Mouse (Mus musculus): ENCODE data around the gene Dusp2. TPM values are rescaled to one million over a fixed set of nuclear protein-coding genes. Genes with fewer than 3 reads are reported as not detected.

Gene Dusp2
- total and polyA plus RNA-seq, 2 experiments from 2014 or later: 10.8 to 23.0 TPM

GRCm38 (mm10) chr2:127318136-127318535 lies 17.8 kb upstream of the Dusp2 start:
- no peaks in the 10 kb centered on the region for H3K4me1 ChIP-seq (ENCODE audit: insufficient read depth, low read length)
- DNase-seq (ENCODE audit: low spot score) (no peak), ATAC-seq (ENCODE audit: low FRiP score) (no peak)
- no peak overlapping the region for H3K4me2 ChIP-seq (ENCODE audit: low read depth, low read length, poor library complexity, severe bottlenecking)
- H3K27ac ChIP-seq (ENCODE audit: low read depth, low read length): no peak overlapping the region
- no peak for TF ChIP-seq CTCF (IDR thresholded peaks at IDR 0.05)
- H3K9me3 ChIP-seq (ENCODE audit: low read length): no peaks in the 10 kb centered on the region
- no peak overlapping the region for H3K9ac ChIP-seq (replicated peaks; ENCODE audit: low read length, poor library complexity, severe bottlenecking)
- H3K27me3 ChIP-seq (ENCODE audit: insufficient read depth, low read length): no peaks in the 10 kb centered on the region
- no peak overlapping the region for H3K4me3 ChIP-seq (ENCODE audit: low read depth, low read length)
- H3K36me3 ChIP-seq (ENCODE audit: insufficient read depth, low read length): no peaks in the 10 kb centered on the region
- WGBS: 86% methylated on average over 4 of the region's 4 CpGs

DNA sequence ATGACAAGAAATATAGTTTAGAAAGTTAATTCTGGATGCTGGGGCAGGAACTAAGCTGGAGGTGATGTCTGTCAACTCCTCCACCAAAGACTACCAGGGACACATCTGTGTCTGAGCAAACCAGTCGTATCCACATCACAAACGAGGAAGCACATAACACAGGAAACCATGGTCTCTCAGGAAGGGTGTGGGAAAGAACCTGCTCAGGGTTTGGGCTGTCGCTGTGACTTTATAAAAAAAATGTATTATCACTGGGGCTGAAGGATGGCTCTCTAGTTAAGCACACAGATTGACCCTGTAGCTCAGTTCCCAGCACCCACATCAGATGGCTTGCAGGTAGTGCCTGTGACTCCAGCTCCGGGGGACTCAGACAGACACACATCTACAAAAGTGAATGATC lies 16.9 kb upstream of the Dusp2 start:
- no peak for ATAC-seq (ENCODE audit: low FRiP score)
- DNase-seq (ENCODE audit: low spot score): no peak
- 77% methylated on average over 4 of the region's 4 CpGs for WGBS
- Histone ChIP-seq H3K36me3 (ENCODE audit: insufficient read depth, low read length) (no peaks in the 10 kb centered on the region), H3K9me3 (ENCODE audit: low read length) (no peaks in the 10 kb centered on the region), H3K4me3 (ENCODE audit: low read depth, low read length) (no peak overlapping the region), H3K27ac (ENCODE audit: low read depth, low read length) (no peak overlapping the region), H3K9ac (replicated peaks; ENCODE audit: low read length, poor library complexity, severe bottlenecking) (no peak overlapping the region), H3K4me1 (ENCODE audit: insufficient read depth, low read length) (no peaks in the 10 kb centered on the region), H3K4me2 (ENCODE audit: low read depth, low read length, poor library complexity, severe bottlenecking) (no peak overlapping the region), H3K27me3 (ENCODE audit: insufficient read depth, low read length) (no peaks in the 10 kb centered on the region)
- TF ChIP-seq CTCF (IDR thresholded peaks at IDR 0.05): no peak

GRCm38 (mm10) chr2:127322671-127323285 lies 13.2 kb upstream of the Dusp2 start:
- no peak for DNase-seq (ENCODE audit: low spot score)
- Histone ChIP-seq H3K4me1 (ENCODE audit: insufficient read depth, low read length) (no peaks in the 10 kb centered on the region), H3K36me3 (ENCODE audit: insufficient read depth, low read length) (no peaks in the 10 kb centered on the region), H3K9me3 (ENCODE audit: low read length) (no peaks in the 10 kb centered on the region), H3K27ac (ENCODE audit: low read depth, low read length) (no peak overlapping the region), H3K27me3 (ENCODE audit: insufficient read depth, low read length) (no peaks in the 10 kb centered on the region), H3K4me3 (ENCODE audit: low read depth, low read length) (no peak overlapping the region), H3K9ac (replicated peaks; ENCODE audit: low read length, poor library complexity, severe bottlenecking) (no peak overlapping the region), H3K4me2 (ENCODE audit: low read depth, low read length, poor library complexity, severe bottlenecking) (no peak overlapping the region)
- no peak for ATAC-seq (ENCODE audit: low FRiP score)
- TF ChIP-seq CTCF (IDR thresholded peaks at IDR 0.05): no peak
- 79% methylated on average over 6 of the region's 6 CpGs for WGBS

DNA sequence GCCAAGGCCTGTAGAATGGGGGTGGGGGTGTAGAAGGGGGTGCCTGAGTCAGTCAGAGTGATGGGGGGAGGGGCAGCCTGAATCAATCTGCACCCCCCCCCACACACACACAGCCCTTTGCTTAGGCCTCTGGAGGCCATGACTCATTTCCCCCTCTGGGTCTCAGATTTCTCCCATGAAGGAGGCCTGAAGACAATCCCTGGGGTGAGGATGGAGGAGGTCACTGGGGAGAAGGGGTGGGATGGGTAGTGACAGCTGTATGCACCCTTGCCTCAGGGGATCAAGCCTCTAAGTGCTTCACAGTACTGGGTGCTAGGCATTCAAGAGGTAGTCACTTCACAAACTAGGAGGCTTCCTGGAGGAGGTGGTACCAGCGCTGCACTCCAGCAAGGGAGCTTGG lies 12.3 kb upstream of the Dusp2 start:
- WGBS: 96% methylated on average over 1 of the region's 1 CpGs
- ATAC-seq (ENCODE audit: low FRiP score): no peak

DNA sequence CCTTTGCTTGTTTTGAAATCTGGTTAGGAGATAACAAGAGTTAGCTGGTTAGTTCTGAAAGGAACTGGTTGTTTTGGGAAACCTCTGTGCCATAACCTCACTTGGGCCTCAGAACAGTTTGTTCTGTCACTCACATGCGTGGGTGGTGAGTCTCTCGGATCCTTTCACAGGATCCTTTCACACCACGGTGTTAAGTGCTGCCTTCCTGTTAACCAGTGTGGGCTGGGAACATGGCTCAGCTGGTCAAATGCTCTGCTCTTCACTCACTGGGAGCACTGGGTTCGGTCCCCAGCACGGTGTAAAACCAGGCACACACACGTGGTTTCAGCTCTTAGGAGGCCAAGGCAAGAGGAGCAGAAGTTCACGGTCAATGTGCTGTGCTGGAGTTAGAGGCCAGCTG lies 11.5 kb upstream of the Dusp2 start:
- Histone ChIP-seq H3K36me3 (ENCODE audit: insufficient read depth, low read length) (no peaks in the 10 kb centered on the region), H3K27me3 (ENCODE audit: insufficient read depth, low read length) (no peaks in the 10 kb centered on the region), H3K9me3 (ENCODE audit: low read length) (no peaks in the 10 kb centered on the region), H3K4me3 (ENCODE audit: low read depth, low read length) (no peak overlapping the region), H3K4me2 (ENCODE audit: low read depth, low read length, poor library complexity, severe bottlenecking) (no peak overlapping the region), H3K9ac (replicated peaks; ENCODE audit: low read length, poor library complexity, severe bottlenecking) (no peak overlapping the region), H3K27ac (ENCODE audit: low read depth, low read length) (no peak overlapping the region), H3K4me1 (ENCODE audit: insufficient read depth, low read length) (no peaks in the 10 kb centered on the region)
- DNase-seq (ENCODE audit: low spot score): no peak
- WGBS: 83% methylated on average over 7 of the region's 7 CpGs
- no peak for TF ChIP-seq CTCF (IDR thresholded peaks at IDR 0.05)
- ATAC-seq (ENCODE audit: low FRiP score): no peak

More for the DNA sequence above, 12.3 kb upstream of the Dusp2 start:
- H3K9ac ChIP-seq (replicated peaks; ENCODE audit: low read length, poor library complexity, severe bottlenecking): no peak overlapping the region
- no peaks in the 10 kb centered on the region for H3K9me3 ChIP-seq (ENCODE audit: low read length)
- no peaks in the 10 kb centered on the region for H3K4me1 ChIP-seq (ENCODE audit: insufficient read depth, low read length)
- H3K4me2 ChIP-seq (ENCODE audit: low read depth, low read length, poor library complexity, severe bottlenecking): no peak overlapping the region
- no peaks in the 10 kb centered on the region for H3K36me3 ChIP-seq (ENCODE audit: insufficient read depth, low read length)
- no peaks in the 10 kb centered on the region for H3K27me3 ChIP-seq (ENCODE audit: insufficient read depth, low read length)
- no peak for DNase-seq (ENCODE audit: low spot score)
- no peak overlapping the region for H3K27ac ChIP-seq (ENCODE audit: low read depth, low read length)
- no peak for TF ChIP-seq CTCF (IDR thresholded peaks at IDR 0.05)
- no peak overlapping the region for H3K4me3 ChIP-seq (ENCODE audit: low read depth, low read length)

DNA sequence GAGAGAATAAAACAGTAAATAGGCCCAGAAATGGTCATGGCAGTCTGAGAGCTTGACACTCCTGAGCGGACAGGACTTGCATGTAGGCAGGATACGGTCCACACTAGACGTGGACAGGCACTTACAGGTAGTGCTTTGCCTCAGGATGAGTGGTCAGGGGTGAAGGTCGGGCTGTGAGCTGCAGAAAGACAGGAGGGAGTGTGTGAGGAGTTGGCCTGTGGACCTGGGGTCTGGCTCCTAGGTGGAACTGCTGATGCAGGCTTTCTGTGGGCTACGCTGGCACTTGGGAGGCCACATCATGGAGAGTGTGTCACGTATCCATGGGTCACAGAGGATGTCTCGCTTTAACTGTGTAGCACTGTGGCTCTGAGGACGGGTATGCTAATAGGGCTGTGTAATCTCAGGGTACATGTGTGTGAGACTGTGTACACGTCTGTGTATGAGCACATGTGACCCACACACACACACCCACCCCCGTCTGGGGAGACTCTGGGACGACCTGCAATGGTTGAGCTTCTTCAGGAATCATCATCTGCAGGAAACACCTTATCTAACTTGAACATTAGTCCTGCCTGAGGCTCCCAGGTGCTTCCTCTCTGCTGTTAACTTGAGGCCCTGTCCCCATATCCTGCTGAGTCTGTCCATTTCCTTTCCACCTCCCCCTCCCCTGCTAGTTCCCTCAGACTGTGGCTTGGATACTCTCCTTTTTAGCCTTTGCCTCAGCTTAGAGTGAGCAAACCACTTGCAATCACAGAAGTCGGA lies 7.7 kb upstream of the Dusp2 start:
- Histone ChIP-seq H3K9ac (replicated peaks; ENCODE audit: low read length, poor library complexity, severe bottlenecking) (no peak overlapping the region), H3K27ac (ENCODE audit: low read depth, low read length) (no peak overlapping the region), H3K4me3 (ENCODE audit: low read depth, low read length) (no peak overlapping the region), H3K27me3 (ENCODE audit: insufficient read depth, low read length) (no peaks in the 10 kb centered on the region), H3K4me2 (ENCODE audit: low read depth, low read length, poor library complexity, severe bottlenecking) (no peak overlapping the region), H3K9me3 (ENCODE audit: low read length) (no peaks in the 10 kb centered on the region), H3K36me3 (ENCODE audit: insufficient read depth, low read length) (no peaks in the 10 kb centered on the region), H3K4me1 (ENCODE audit: insufficient read depth, low read length) (no peaks in the 10 kb centered on the region)
- DNase-seq (ENCODE audit: low spot score) (no peak), ATAC-seq (ENCODE audit: low FRiP score) (no peak)
- 73% methylated on average over 12 of the region's 12 CpGs for WGBS
- no peak for TF ChIP-seq CTCF (IDR thresholded peaks at IDR 0.05)

Data from midbrain, postnatal 0 days (tissue).